Mouse (Mus musculus) heart, adult 10 weeks (tissue): Measurements from ENCODE around the gene Akap8l. TPM values are rescaled to one million over a fixed set of nuclear protein-coding genes. Genes with fewer than 3 reads are reported as not detected.

Experiments
- polyA plus RNA-seq: library from polyadenylated mRNA; stranded (reverse); fragments of 350-450 nt; fragmentation: Illumina TruSeq; extraction: RNeasy Lipid Tissue Mini Kit (QIAGEN cat#74804); gene quantifications from one replicate; pipeline ENCODE4 v1.2.3, GENCODE M21; 2014; ENCODE audit warnings: low read depth, low replicate concordance

Gene Akap8l
- polyA plus RNA-seq: 81.5 TPM

DNA sequence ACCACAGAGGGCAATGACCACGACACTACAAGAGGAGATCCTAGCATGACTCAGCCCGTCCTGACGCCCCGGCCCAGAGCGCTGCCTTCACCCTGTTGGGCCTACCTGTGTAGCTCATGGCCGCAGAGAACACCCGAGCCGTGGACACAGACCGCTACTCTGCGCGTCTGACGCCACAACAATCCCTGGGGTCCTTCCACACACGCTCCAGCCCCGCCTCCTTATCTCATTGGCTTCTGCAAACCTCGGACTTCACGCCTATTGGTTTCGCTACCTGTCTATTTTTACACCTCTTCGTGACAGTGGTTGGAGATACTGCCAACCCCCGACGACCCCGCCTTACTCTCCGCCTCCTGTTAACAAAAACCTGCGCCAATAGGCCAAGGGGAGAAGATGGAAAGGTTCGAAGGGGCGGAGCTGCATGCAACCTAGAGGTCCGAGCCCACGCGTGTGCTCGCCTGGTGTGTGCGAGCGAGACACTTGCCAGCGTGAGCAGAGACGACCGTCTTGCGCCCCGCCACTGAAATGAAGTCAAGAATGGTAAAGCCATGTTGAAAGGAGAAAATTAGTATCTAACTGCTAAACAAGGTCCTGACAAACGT is at the start of gene Akap8l:
Akap8l (minus strand) TSS at position 226 of the 602 bp plus-strand sequence.

DNA sequence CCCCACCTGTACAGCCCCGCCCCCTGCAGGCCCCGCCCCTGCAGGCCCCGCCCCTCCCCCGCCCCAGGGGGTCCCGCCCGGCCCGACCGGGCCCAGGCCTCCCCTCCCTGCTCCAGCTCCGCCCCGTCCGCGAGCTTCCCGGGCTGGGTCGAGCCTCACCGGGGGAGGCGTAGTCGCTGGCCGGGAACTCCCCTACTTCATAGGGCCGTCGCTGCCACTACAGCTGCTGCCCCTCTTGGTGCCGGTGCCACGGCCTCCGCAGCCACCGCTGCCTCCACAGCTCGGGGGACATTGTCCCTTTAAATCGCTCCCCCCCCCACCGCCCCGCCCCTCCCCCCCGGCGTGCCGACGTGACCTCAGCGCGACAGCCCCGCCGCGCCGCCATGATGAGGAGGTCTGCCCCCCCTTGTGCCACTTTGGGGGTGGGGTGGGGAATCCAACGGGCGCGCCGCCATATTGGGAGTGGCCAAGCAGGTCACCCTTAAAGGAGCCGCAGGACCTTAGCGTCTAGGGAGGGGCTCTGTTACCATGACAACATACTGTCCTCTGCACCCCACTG is 38.8 kb upstream of the Akap8l start, which contains the start of gene Wiz:
Wiz (minus strand) TSS at position 339 of the 559 bp plus-strand sequence.

DNA sequence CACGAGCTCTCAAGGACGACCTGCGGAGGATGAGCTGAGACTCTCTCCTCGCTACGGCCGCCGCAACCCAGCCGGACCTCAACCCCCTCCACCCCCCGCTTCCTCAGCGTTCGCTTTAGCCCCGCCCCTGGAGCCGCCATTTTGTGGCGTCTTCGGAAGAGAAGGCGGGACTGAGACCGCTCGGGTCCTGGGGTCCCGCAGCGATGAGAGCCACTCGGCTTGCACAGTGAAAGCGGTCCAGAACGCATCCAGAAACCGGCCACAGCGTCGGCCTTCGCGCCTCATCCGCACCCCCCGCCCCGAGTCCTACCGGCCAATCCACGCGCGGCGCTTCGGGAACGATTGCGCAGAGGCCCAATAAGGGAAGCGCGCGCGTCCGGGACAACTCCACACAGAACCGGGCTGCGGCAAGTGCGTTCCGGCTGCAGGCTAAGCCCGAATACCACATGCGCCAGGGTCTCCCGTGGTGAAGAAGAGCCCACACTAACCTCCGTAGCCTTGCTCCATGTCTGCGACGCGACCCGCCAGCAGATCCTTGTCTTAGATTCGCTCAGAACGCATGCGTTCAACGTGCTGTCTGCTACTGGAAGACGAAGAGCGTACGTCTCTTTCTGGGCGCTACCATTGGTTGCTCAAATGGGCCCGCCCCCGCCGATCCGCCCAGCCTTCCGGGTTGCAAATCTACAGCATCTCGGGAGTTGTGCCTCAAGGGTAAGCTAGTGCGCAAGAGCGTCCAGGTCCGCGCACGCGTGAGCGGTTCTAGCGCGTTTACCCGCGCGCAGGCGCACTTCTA is 29.6 kb downstream of the Akap8l start, which contains the start of gene Akap8:
Akap8 (minus strand) TSS at position 642 of the 793 bp plus-strand sequence.

DNA sequence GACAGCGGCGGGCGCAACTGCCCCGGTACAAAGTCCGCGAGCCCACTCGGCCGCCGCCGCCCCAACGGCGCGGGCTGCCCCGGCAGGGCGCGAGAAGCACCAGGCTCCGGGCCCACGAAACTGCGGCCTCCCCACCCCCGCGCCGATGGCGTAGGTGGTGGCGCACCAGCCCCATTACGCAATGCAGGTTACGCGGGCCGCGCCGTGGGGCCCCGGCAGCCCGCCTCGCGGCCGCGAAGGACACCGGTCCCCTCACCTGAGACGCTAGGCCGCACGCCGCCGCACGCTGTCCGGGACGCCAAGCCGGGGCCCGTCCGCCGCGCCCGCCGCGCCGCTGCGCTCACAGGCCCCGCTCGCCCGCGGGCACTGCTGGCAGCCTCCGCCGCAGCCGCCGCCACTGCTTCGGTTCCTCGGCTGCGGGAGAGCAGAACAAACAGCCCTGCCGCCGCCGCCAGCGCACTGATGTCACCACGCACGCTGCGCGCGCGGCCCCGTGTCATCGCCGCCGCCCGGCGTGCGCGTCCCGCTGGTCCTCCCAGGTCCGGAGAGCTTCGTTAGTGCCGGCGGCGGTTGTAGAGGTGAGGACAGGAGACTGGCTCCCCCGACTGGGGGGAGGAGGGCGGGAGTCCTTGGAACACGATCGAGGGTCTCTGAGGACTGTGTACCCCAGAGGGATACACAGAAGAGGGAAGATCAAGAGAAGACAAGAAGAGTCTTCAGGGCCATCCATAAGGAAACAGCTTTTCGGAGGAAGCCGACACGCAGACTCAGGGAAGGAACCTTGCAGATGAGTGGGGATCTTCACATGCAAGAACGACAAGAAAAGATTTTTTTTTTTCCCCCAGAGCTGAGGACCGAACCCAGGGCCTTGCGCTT is 65.9 kb downstream of the Akap8l start, which contains the start of gene Brd4:
Brd4 (minus strand) TSS at position 461 of the 876 bp plus-strand sequence.

Other genes with a start within 250 kb of the Akap8l start
- 16.3 TPM for gene Notch3, start 183.8 kb downstream of the Akap8l start, polyA plus RNA-seq
- gene Ephx3, start 161.1 kb downstream of the Akap8l start, polyA plus RNA-seq: 1.7 TPM
- gene Brd4, start 65.9 kb downstream of the Akap8l start, polyA plus RNA-seq: 37.7 TPM
- 65.8 TPM for gene Akap8, start 29.4 kb downstream of the Akap8l start, polyA plus RNA-seq
- gene Wiz, start 38.8 kb upstream of the Akap8l start, polyA plus RNA-seq: 13.5 TPM
- 0.92 TPM for gene Rasal3, start 53.0 kb upstream of the Akap8l start, polyA plus RNA-seq
- not detected for gene Pglyrp2, start 73.6 kb upstream of the Akap8l start, polyA plus RNA-seq
- not detected for gene Cyp4f39, start 102.1 kb upstream of the Akap8l start, polyA plus RNA-seq
- gene Cyp4f17, start 155.4 kb upstream of the Akap8l start, polyA plus RNA-seq: 4.5 TPM
- gene Cyp4f16, start 186.0 kb upstream of the Akap8l start, polyA plus RNA-seq: 9.8 TPM